Mouse (Mus musculus): ENCODE results near the gene Cnnm1.

The Cnnm1 gene

DNA sequence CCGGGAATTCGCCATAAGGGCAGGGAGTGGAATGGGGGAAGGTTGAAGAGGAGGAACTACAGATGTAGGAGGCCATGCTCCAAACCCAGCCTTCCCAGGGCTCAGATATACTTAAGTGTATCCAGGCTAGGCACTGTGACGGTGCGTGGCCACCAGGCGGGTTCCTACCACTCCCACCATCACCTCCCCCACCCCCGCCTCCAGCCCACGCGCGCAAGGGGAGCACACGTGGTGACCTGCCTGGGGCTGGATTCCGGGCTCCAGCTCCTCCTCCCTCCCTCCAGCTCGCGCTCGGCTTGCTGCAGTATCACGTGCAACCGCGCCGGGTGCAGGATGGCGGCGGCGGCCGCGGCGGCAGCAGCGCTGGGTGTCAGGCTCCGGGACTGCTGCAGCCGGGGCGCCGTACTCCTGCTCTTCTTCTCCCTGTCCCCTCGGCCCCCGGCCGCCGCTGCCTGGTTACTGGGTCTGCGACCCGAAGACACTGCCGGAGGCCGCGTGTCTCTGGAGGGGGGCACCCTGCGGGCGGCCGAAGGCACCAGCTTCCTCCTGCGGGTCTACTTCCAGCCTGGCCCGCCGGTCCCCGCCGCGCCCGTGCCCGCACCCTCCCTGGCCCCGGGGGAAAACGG, at the start of gene Cnnm1:
TSS of gene Cnnm1 (plus strand) at position 325 of the 626 bp plus-strand sequence.
- DNase-seq (ENCODE audit: low spot score in 2 of 2) = peak; percentile 14 to 63

DNA sequence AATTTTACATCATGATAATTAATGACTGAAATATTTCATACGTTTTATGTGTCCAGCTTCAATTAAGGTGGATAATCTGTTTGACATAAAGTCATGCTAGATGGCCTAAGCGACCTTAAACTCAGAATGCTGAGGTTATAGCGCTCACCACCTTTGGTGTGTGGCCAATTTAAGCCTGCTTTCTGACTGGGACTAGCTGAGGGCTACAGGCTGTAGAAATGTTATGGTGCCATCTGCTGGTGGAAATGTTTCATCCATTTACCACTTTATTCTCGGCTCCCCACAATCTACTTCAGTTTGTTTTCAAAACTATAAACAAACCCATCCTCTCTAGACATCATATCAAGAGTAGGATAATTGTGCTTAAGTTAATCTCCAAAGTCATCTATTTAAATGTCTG, 43.9 kb upstream of the Cnnm1 start:
- no peak for DNase-seq (ENCODE audit: low spot score in 2 of 2)

DNA sequence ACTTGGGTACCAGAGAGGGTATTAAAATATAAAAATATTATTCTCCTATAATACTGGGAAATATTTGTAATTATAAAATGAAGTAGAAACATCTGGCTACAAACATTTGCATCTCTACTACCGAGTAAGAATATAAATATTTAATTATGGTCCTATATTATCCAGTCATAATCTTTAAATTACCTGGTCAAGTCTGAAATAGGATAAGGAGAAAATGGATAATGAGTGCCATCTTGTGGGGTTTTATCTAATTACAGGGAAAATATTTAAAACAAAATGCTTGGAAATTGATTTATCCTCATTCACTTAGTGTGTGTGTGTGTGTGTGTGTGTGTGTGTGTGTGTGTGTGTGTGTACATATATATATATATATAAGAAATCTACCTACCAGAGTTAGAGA, 33.1 kb upstream of the Cnnm1 start:
- no peak for DNase-seq (ENCODE audit: low spot score in 2 of 2)

DNA sequence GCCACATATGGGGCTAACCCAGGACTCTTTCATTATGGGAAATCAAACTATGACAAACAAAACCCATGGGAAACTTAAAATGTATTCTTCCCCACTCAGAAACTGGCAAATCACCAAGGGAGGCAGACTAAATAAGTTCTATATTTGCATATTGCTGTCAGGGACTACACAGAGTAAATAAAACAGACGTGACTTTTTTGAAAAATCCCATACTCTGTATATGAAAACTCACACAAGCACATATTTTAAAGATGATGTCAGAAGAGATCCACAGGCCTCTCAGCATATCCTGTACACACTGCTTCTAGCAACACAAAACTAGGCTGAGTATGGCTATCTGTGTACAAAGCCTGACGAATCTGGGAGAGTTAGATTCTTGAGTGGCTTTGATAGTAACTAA, 24.7 kb upstream of the Cnnm1 start:
- DNase-seq (ENCODE audit: low spot score in 2 of 2) = no peak

DNA sequence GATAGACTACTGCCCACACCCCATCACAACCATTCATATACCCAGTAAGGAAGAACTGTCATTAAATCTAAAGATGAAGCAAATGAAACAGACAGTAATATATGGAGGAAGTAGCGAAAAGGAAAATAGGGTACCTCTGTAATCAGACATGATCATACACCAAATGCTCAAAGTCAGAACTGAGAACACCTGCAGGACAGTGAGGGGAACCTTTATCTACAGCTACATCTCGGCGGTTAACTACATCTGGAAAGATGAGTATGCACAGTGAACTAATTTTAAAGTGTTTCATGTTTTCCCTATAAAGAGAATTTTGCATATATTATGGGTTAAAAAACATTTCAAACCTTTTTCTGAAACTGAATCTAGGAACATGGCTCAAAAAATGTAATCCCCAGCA, 19.7 kb upstream of the Cnnm1 start:
- DNase-seq (ENCODE audit: low spot score in 2 of 2) = no peak

DNA sequence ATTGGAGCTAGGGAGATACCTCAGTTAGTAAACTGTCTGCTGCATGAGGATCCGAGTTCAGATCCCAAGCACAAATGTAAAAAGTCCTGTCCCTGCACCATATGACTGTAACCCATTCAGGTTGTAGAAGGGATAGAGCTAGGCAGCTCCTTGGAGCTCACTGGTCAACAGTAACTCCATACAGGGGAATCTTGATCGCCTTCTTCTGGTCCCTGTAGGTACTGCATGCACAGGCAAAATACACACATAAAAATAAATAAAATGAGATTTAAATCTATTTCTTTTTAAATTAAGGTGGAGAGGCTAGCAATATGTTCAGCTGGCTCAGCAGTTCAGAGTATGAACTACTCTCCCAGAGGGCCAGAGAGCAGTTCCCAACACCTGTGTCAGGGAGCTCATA, 16.2 kb upstream of the Cnnm1 start:
- no peak for DNase-seq (ENCODE audit: low spot score in 2 of 2)

DNA sequence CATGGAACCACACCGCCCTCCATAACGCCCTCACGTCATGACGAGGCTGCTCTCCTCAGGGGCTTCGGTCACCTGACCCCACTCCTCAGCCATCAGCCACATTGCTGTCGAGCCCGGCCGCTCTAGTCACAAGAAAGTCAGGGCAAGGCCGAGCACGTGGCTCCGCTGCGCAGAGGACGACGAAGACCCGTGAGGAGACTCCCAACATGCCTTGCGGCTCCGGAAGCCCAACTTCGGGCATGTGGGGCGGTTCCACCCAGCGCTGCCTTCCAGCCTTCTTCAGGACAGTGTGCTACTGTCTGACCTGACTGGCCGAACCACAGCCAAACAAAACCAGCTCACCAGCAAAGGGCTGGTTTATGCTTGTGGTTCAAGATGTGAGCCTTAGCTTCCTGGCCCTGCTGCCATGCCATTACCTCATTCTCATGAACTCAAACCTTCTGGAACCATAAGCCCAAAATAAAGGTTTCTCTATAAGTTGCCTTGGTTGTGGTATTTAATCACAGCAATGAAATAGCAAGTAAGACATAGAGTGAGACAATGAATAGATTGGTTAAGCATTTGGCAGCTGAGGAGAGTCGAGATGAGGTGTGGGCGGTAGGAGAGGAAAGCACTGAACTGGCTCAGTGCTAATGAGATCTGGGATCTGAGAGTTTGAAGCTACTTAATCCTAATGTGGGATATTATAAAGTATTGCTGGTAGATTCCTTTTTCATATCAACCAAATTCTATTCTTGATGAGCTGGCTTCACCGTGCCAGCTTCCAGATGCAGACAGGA, 12.6 kb upstream of the Cnnm1 start:
- no peak for DNase-seq (ENCODE audit: low spot score in 2 of 2)

DNA sequence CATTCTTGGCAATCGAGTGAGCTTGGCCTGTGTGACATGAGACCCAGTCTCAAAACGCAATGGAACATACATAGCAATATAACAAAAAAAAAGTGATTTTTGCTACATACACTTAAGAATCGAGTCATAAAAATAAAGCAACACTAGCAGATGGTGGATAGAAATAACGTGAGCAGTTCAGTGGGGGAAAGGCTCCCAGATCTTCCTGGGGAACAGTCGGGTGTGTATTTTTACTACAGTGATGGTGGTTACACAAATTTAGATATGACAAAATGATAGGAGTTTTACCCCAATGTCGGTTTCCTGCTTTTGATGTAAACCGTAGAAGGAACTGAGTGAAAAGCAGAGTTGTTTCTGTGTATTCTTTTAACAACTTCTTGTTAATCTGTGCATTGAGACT, 990 bp upstream of the Cnnm1 start:
- no peak for DNase-seq (ENCODE audit: low spot score in 2 of 2)

DNA sequence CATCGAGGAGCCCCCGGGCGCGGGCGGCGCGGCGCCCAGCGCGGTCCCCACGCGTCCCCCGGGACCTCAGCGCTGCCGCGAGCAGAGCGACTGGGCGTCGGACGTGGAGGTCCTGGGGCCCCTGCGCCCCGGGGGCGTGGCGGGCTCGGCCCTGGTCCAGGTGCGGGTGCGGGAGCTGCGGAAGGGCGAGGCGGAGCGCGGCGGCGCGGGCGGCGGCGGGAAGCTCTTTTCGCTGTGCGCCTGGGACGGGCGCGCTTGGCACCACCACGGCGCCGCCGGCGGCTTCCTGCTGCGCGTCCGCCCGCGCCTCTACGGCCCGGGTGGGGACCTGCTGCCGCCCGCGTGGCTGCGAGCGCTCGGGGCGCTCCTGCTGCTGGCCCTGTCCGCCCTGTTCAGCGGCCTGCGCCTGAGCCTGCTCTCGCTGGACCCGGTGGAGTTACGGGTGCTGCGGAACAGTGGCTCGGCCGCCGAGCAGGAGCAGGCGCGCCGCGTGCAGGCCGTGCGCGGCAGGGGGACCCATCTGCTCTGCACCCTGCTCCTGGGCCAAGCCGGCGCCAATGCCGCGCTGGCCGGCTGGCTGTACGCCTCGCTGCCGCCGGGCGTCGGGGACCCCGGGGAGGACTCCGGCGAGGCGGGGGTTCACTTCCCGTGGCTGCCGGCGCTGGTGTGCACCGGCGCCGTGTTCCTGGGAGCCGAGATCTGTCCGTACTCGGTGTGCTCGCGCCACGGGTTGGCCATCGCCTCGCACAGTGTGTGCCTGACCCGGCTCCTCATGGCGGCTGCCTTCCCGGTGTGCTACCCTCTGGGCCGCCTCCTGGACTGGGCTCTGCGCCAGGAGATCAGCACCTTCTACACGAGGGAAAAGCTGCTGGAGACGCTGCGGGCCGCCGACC, 778 bp downstream of the Cnnm1 start:
- DNase-seq (ENCODE audit: low spot score in 2 of 2) = peak in 1 of 2 experiments; percentile 64

DNA sequence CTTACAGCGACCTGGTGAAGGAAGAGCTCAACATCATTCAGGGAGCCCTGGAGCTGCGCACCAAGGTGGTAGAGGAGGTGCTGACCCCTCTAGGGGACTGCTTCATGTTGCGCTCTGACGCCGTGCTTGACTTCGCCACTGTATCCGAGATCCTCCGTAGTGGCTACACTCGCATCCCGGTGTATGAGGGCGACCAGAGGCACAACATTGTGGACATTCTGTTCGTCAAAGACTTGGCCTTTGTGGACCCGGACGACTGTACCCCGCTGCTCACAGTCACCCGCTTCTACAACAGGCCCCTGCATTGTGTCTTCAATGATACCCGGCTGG, 1.4 kb downstream of the Cnnm1 start:
- no peak for DNase-seq (ENCODE audit: low spot score in 2 of 2)

DNA sequence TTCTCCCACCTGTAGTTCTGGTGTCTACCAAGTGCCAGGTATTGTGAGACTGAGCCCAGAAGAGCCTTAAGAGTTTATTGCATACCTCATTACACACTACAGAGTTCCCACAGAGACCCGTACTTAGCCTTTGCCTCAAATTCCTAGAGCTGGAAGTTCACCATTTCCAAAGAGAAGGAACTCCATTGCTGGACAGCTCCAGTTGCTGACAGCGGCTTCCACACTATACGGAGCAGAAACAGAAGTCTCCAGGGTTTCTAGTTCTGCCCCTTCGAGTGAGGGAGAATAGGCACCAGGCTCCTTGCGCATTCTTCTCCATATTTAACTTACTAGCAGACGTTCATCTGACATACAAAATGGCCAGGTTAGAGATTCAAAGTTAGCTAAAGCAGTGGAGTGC, 2.0 kb downstream of the Cnnm1 start:
- DNase-seq (ENCODE audit: low spot score in 2 of 2) = no peak

DNA sequence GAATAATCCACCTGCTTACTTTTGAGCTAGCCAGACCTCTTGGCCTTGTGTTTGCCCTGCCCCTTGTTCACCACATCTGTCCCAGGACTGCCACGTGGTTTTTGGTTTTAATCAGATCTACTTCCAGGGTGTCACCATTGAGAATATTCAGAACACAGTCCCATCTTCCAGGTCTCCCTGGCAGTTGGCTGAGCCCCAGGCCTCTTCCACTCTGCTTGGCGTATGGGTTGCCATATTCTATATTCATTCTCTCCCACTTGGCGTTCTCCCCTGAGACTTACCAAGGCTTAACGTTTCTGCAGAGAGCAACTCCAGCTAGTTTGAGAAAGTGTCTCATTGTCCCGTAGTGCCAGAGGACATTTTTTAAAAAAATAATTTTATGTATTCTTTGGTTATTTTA, 2.7 kb downstream of the Cnnm1 start:
- DNase-seq (ENCODE audit: low spot score in 2 of 2) = no peak

DNA sequence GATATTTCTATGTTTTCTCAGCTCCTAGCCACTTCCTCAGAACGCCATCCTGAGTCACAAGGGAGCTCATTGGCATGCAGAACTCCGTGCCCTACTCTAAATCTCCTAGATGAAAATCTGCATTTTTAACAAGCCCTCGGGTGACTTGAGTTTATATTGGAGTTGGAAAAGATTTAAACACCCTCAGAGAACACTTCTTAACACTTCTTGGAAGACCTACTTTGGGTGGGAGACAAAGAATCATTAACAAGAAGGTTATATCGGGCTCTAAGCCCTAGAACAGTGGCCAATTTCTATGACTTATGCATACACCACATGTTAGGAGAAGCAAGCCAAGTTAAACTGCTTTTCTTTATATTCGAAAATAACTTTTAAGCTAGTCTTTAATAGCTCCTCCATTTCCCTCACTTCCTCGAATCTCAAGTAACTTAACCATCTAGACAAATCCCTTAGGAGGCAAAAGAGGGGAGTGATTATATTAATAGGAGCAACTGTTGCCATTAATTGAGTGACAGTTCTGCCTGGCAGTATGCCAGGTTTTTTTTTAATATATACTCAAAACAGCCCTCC, 4.5 kb downstream of the Cnnm1 start:
- DNase-seq (ENCODE audit: low spot score in 2 of 2) = no peak

DNA sequence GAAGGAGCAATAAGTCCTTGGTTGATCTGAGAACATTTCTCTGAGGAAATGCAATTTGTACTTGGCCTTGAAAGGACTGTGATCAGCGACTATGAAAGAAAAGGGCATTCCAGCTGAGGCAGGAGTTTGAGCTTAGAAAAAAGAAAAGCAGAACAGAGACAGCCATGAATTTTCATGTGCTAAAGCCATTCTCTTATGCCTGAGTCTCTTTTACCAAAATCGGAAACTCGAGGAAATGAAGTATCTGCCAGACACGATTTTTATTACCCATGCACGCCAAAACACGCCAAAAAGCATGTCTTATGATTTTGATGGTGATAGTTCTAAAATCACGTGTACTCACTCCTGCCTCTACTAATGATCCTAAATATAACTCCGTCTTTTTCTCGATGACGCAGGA, 11.3 kb downstream of the Cnnm1 start:
- DNase-seq (ENCODE audit: low spot score in 2 of 2) = no peak

DNA sequence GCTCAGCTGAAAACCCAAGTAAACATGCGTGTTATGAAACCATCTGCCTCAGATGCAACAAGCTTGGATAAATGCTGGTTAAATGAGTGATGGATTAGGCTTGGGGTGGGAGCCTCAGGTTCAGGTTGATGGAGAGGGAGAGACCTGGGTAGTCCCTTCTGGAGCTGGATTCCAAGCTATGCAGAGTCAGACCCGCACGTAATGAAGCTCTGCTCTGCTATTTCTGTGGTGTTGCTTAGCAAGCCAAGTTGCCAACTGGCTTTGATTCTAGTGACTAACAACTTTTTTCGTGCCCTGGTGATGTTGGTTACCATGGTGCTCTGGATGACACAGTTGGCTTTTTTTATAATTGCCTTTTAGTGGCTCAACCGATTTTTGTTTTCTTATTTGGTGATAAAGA, 11.9 kb downstream of the Cnnm1 start:
- DNase-seq (ENCODE audit: low spot score in 2 of 2) = no peak

DNA sequence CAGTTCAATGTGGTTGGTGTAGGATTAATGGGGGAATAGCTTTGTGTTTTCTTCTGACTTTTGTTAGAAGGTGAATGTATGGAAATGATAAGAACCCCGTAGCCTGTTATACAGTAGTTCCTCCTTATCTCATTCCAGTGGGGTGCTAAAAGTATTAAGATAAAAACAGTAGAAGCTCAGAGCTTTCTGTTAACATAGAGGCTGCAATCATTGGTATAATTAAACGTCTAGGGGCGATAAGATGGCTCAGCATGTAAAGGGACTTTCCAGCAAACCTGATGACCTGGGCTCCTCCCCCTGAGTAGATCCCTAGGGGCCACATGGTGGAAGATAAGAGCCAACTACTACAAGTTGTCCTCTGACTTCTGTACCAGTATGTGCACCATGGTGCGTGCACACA, 12.8 kb downstream of the Cnnm1 start:
- DNase-seq (ENCODE audit: low spot score in 2 of 2) = no peak

DNA sequence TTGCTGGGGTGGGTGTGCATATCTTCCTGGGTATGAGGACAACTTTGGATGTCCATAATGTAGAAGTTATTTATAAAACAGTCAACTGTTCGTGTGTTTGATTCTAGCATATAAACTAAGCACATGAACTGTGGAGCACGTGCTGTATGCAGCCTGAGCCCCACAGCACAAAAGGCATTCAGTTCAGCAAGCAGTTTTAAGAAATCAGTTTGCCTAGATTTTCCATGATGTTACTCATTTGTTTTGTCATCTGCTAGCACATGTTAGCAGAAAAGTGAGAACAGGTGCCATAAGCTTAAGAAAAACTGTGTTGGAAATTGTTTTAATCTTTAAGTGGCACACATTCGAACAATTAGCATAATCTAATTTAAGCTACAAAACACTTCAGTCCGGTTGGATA, 19.7 kb downstream of the Cnnm1 start:
- no peak for DNase-seq (ENCODE audit: low spot score in 2 of 2)

DNA sequence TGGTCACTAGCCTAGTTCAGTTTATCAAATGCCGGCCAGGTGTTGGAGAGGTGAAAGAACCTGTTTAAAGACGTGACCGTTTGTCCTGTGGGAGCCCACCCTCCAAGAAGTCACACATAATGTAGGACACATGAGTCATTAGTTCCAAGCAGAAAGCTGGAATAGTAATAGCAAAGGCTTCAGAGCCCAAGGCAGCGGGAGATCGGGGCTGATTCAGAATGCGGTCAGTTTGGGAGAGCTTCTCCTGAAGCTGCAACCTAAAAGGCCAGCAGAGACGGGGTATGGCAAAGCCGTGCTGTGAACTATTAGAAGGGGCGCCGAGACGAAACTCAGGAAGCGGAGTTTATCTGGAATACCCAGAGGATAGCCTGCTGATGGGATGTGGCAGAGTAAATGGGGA, 20.2 kb downstream of the Cnnm1 start:
- DNase-seq (ENCODE audit: low spot score in 2 of 2) = no peak

DNA sequence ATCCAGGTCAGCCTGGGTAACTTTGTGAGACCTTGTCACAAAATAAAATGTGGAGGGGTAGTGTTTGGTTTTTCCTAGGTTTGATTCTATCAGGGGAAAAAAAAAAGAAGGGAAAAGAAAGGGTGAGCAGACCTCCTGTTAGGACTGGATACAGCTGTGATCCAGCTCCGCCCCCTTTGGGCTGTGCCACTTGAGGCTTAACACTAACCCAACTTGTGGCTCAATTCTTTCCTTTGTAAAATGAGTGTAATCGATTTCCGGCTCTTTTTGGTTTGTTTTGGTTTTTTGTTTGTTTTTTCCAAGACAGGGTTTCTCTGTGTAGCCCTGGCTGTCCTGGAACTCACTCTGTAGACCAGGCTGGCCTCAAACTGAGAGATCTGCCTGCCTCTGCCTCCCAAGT, 21.9 kb downstream of the Cnnm1 start:
- no peak for DNase-seq (ENCODE audit: low spot score in 2 of 2)

DNA sequence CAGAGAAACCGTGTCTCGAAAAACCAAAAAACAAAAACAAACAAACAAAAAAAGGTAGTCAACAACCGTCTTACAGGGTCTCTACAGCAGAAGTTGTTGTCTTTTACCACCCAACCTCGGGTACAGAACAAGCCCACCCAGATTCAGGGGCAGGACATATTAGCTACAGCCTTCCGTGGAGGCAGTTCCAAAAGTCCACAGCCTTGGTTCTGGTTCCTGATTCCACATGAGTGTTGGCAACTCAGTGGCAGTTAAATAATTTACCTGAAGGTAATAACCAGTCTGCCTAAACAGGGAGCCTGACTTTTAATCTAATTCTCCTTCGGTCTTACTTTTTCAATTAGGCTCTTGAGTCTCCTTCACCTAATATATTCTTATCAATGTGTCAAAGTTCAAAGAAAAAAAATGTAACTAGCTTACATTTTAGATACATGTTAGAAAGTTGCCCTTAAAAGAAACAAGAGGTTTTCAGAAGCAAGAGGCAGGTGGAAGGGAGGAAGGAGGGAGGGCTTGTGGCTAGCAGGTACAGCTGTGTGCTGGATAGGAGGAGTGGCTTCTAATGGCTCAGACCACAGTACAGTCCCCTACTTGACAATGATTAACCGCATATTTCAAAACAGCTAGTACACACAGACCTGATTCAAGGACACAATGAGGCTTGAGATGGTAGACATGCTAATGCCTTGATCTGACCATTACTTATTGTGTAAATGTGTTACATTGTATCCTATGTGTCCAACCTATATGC, 23.5 kb downstream of the Cnnm1 start:
- no peak for DNase-seq (ENCODE audit: low spot score in 2 of 2)

DNA sequence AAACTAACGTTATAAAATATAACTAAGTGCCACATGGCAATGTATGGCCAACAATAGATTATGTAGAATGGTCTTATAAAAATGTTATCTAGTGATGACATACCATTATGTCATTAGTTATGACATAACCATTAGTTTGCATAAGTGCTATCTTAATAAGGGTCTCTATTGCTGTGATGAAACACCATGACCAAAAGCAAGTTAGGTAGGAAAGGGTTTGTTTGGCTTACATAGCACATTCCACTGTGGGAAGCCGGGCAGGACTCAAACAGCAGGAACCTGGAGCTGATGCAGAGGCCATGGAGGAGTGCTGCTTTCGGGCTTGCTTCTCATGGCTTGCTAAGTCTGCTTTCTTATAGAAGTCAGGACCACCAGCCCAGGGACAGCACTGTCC, 24.1 kb downstream of the Cnnm1 start:
- DNase-seq (ENCODE audit: low spot score in 2 of 2) = no peak

DNA sequence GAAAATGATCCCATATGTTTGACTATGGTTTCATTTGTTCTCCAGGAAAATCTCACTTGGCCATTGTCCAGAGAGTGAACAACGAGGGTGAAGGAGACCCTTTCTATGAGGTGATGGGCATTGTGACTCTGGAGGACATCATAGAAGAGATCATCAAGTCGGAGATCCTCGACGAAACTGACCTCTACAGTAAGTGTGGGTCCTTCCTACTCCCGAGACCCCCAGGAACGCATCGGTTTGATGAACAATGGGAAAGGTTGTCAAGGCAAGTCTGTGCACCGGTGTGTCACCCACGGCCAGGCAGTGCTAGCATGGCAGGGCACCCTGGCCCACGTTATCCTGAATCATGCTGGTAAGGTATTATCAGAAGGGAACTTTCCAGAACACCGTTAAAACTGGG, 24.8 kb downstream of the Cnnm1 start:
- no peak for DNase-seq (ENCODE audit: low spot score in 2 of 2)

Measured in spleen, postnatal 4 days (tissue).